Mouse (Mus musculus) gastrocnemius, postnatal 4 days (tissue): ENCODE results near the gene Gpr19. TPM values are rescaled to one million over a fixed set of nuclear protein-coding genes. Genes with fewer than 3 reads are reported as not detected.

Experiments used
- DNase-seq, 2 experiments: peaks; one replicate each; pipeline ENCODE4 v3.0.0; 2021 to 2022; ENCODE audit warnings: low spot score in 2 of 2, mixed read lengths in 2 of 2
- total RNA-seq, 2 experiments: library from RNA; stranded (reverse); gene quantifications; 2 replicates each; pipeline ENCODE4 v1.2.3; 2021

Gpr19 gene
- total RNA-seq, 2 experiments from 2014 or later, result 4.9 to 7.7 TPM

DNA sequence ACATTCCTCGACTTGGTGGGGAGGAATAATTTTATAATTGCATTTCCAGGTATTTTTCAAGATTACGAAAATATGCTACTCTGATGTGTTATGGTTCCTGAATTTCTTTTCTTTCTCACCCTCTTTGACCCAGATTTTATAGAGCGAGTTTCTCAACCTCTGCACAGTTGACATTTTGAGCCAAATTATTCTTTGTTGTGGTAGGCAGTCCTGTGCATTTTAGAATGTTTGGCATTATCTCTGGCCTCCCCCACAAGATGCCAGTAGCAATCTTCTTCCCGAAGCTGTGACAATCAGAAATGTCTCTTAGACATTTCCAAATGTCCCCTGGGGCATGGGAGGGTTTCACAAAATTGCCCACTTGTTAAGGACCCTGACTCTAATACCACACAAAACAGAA is 25.3 kb upstream of the Gpr19 start:
- no peak for DNase-seq

- no peak for DNase-seq
These were observed 24.3 kb upstream of the Gpr19 start for GRCm38 (mm10) chr6:134922511-134923195.

DNA sequence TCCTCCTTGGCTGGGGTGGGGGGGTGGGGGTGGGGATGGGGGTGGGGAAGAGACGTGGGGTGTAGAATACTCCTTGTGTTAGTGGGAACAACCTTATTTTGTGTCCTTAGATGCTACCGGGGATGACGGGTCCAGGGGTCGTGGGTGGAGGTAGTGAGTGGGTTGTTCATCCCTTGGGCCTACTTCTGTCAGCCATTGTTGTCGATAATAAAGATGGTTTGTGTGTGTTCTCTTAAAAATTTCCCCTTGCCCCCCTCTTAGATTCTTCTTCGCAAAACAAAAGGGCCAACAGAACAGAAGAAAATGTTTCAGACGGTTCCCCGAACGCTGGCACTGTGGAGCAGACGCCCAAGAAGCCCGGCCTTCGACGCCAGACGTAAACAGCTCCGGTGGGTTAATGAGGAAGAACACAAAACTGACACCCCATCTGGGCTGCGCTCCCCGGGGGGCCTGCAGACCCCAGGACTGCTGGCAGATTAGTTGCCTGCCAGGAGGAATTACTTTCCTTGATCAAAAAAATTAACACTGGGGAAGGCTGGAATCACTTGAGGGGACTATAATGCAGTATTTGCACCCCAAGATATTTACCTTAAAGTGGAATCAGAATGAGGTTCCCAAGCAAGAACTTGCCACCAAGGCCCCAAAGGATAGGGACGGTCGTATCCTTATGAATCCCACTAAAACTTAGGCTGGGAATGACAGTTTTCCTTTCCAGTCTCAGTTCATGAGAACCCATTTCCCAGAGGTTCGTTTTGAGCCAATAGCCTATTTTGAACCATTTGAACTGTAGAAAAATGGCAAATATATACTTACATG is 23.5 kb upstream of the Gpr19 start:
- DNase-seq, result no peak

- peak in 1 of 2 experiments; percentile 55 for DNase-seq
These were observed 22.8 kb upstream of the Gpr19 start for GRCm38 (mm10) chr6:134921014-134921694.

DNA sequence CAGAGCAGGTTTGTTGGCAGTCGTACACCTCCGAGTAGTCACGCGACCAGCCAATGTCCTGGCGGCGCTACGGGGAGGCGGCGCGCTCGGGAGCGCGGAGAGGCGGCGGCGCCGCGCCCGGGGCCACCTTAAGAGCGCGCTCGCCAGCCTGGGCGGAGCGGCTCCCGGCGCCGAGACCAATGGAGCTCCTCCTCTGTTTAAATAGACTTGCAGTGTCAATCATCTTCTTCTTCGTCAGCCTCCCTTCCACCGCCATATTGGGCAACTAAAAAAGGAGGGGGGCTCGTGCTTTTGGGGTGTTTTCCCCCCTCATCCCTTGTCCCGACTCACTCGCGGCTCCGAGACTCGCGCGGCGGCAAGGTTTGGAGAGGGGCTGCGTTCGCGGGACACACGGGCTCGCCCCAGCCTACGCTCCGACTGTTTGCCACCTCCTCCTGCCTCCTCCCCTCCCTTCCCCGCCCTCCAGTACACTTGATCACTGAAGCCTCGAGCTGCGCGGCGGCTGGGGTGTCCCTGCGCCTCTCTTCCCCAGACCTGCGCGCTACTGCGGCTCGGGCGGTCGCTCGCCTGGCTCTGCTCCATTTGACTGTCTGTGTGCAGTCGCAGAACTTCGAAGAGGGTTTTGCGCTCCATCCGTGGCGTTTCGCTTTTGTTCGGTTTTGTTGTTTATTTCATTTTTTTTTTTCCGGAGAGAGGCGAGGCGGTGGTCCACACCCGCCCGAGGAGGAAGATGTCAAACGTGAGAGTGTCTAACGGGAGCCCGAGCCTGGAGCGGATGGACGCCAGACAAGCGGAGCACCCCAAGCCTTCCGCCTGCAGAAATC is 22.0 kb upstream of the Gpr19 start, which contains the start of gene Cdkn1b:
TSS of gene Cdkn1b (plus strand) at position 212 of the 824 bp plus-strand sequence.
- DNase-seq, result peak; percentile 79 to 88

GRCm38 (mm10) chr6:134919511-134920189 is 21.3 kb upstream of the Gpr19 start:
- no peak for DNase-seq

- DNase-seq, result no peak
These were observed 20.4 kb upstream of the Gpr19 start for GRCm38 (mm10) chr6:134918769-134919168.

GRCm38 (mm10) chr6:134917087-134917486 is 18.7 kb upstream of the Gpr19 start:
- DNase-seq, result peak in 1 of 2 experiments; percentile 54

DNA sequence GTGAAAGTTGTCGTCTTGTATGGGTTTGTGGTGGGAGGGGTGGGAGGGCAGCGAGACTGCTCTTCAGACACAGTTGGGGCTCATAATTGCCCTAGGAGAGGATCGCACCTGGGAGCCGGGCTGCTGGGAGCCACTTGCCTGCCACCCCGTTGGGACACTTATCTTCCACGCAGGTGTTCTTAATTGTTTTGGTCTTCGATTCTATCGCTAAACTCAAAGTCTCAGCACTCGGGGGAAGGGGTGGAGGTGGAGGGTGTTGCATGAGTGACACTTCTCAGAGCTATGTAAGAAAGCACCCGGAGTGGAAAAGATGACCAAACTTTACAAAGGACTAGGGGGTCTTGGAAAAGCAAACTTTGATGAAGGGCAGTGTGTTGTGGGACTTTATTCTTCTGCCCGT is 18.3 kb upstream of the Gpr19 start:
- DNase-seq, result no peak

- DNase-seq, result no peak
These were observed 16.1 kb upstream of the Gpr19 start for GRCm38 (mm10) chr6:134914523-134914922.

- DNase-seq, result no peak
These were observed 7.4 kb upstream of the Gpr19 start for GRCm38 (mm10) chr6:134905811-134906210.

DNA sequence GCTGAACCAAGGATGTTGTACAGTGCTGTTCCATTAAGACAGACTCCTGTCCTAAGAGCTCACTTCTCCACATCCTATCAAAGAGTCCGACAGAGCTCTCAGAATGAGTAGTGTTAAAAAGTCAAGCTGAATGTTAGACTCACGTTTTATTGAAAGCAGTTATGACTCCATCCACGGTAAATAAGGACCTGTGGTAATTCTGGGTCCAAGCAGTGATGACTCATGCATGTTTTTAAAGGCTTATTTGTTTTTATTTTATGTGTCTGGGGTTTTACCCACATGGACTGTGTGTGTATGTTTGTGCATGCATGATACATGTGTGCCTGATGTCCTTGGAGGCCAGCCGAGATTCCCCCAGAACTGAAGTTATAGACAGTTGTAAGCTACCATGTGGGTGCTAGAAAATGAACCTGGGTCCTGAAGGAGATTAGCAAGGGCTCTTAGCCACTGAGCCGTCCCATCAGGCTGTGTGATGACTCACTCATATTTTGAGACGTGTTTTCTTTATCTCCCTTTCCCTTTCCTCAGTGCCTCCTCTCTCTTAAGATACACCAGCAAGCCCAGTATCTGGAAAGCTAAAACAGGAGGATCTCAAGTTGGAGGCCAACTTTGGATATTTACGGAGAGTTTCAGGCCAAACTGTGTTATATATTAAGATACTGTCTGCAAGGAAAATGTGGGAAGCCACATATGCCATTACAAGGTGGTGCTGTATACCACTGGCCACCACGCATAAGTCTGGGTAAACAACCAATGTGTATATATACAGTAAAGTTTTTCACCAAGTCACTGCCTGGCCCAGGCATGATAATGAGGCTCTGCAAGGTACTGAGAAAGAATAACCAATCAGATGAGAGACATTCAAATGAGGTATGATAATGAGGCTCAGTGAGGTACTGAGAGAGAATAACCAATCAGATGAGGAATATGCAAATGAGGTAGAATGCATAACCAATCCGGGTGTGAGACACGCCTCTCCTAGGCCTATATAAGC is 5.8 kb upstream of the Gpr19 start:
- DNase-seq, result no peak

DNA sequence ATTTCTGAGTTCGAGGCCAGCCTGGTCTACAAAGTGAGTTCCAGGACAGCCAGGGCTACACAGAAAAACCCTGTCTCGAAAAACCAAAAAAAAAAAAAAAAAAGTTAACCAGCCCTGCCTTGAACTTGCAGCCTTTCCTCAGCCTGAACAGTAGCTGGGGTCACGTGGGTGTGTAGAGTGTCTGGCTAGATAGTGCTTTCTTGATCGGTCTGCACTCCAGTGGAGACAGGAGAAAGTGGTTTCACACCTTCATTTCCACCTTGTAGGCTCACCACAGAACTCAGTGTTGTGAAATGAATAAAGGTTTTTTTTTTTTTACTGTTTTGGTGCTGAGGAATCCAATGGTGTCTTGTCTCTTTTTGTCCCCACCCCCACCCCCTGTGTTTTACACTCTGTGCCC is 5.0 kb upstream of the Gpr19 start:
- no peak for DNase-seq

- DNase-seq, result peak; percentile 95 to 96
These were observed 809 bp downstream of the Gpr19 start for GRCm38 (mm10) chr6:134897443-134898094.

GRCm38 (mm10) chr6:134896570-134897436 is 1.6 kb downstream of the Gpr19 start:
- no peak for DNase-seq

DNA sequence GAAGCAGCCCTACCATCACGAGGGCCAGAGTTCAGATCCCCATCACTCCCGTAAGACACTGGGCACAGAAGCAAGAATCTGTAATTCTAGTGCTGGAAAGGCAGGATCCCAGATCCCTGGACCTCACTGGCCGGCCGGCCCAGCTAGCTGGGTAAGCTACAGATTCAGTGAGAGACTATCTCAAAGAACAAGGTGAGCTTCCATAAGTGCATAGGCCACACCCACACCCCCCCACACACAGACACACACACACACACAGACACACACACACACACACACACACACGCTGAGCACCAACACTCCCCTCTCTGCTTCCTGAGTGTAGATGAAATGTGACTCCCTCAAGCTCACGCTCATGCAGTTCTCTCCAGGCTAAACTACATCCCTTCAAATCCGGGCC is 7.9 kb downstream of the Gpr19 start:
- DNase-seq, result no peak

- no peak for DNase-seq
These were observed 8.6 kb downstream of the Gpr19 start for GRCm38 (mm10) chr6:134889763-134890162.

DNA sequence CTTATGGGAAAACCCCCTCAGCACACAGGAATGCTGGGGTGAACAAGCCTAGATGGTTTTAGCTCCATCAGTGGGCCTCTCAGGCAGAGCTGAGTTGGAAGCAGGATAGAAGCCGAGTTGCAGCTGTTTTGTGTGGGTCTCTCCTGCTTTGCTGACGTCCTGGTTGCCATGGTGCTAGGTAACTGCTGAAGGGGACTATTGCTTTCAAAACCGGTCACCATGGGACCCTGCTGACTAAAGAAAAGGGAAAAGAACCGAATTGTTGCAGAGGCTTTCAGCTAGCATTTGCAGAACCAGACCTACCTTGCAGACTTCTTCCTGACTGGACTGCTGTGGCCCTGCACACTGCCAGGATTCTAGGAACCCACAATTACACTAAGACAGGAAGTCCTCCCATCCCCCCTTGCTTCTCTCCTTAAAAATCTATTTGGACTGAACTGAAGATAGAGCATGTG is 9.8 kb downstream of the Gpr19 start:
- no peak for DNase-seq
